Mouse (Mus musculus) adrenal gland, postnatal 36 days (tissue): ENCODE results near the gene Gria1. TPM values are rescaled to one million over a fixed set of nuclear protein-coding genes. Genes with fewer than 3 reads are reported as not detected.

Source experiments
- DNase-seq, 2 experiments: peaks; one replicate each; pipeline ENCODE4 v3.0.0; 2021; ENCODE audit warnings: mixed read lengths in 1 of 2
- total RNA-seq, 2 experiments: library from RNA; stranded (reverse); gene quantifications; 2 replicates each; pipeline ENCODE4 v1.2.3; 2021

The Gria1 gene
- total RNA-seq, 2 experiments from 2014 or later = 0.20 to 0.26 TPM

DNA sequence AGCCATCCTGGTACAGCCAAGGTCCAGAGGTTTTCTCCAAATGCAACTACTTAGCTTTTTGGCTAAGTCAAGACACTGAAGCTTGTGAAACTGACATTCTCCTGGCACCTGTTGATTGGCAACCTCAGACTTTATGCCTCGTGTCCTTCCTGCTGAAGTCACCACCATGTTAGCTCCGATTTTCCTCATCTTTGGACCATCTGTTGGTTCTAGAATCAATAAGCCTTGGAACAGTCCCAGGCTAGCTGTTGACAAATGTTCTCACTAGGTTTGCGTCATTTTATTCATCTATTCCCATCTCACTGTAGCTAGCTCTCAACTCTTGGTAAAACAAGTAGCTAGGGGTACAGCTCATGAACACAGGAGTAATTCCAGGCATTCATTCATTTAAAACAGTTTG lies 51.3 kb downstream of the Gria1 start:
- DNase-seq = no peak

DNA sequence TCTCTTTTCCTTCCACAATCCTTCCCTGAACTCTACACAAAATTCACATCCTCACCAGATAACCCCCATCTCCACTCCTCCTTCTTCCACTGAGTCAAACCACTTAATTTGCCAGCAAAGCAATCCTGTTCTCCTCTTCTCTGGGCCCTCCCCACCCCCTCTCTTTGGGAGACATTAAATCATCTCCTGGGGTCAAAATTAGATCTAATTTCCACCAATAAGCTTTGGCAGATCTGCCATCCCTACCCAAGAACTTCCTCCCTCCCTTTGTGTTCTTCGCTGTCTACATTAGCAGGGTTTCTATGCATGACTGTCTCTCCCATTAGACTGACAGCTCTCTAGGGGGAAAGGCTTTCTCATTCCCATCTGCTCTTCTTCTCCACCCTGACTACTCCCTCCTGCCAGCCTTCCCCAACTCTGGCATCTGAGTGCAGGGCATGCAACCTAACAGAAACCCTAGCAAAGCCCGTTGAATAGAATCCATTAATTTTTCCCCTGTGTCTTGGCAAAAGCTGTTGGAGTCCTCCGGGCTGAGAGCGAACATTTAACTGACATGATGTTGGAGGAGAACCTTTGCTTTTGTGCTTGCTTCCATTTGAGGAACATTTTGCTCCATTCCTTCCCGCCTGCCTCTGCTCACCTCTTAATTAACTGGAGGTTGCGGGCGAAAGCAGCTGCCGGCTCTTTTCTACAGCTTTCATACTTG lies 59.2 kb downstream of the Gria1 start:
- no peak for DNase-seq

DNA sequence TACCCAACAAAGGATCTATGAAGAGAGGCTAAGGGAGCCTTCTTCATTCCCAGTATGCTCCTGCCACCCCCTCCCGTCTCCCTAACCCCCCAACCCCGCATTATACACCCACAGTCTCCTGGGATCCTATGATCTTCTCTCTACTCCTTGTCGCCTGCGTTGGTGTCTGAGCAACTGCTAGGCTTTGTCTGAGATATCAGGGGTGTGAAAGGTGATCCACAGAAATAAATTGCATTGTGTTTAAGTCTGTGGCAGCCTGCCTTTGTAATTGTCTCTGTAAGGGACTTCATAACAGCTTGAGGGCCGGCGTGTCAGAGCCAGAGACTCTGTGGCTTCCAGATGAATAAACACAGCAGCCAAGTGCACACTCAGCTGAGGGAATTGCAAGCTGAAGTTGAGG lies 61.0 kb downstream of the Gria1 start:
- no peak for DNase-seq

DNA sequence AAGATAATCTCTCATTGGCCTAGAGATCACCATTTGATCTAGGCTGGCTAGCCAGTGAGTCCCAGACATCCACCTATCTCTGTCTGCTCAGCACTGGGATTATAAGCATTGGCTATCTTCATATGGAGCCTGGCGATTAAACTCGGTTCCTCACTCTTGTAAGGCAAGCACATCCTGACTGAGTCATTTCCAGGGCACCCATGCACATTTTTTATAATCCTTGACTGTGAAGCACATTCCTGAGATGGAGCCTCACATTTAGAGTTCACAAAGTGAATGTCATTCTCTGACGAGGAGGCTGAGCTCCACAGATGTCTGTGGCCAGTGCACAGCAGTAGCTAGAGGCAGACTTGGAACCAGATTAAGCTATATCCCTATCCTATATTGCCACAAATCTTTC lies 68.2 kb downstream of the Gria1 start:
- no peak for DNase-seq

DNA sequence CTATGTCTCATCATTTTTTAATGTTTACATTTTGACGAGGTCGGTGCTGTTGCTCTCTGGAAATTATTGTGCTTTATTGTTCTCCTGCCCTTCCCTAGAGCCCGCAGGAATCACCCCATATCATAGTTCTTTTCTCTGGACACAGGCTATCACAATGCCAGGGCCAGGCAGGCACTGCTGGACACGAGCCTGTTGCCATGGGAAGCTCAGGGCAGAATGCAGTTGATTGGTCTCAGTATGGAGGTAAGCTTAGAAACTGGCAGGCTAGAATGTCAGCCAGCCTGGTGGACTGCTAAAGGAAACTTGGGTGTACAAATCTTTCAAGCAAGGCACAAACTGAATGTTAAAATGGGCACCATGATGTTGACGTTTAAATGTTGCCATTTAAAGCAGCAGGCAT lies 78.3 kb downstream of the Gria1 start:
- DNase-seq = peak; percentile 51 to 58

DNA sequence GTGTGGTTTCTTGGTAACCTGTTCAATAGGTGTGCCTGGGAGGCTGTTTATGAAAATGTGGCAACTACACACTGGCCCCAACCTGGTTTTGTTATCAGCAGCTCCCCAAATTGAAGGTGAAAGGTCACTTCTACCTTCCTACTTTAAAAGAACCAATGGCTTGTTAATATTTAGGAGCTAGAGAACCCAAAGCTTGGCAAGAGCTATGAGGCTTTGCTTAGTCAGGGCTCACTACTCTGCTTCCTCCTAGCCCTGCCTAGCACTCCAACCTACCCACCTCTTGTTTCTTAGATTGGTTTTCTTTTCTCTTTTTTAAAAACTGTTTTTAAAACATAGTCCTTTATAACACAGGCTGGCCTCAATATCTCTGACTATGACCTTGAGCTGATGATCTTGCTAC lies 79.5 kb downstream of the Gria1 start:
- DNase-seq = no peak

DNA sequence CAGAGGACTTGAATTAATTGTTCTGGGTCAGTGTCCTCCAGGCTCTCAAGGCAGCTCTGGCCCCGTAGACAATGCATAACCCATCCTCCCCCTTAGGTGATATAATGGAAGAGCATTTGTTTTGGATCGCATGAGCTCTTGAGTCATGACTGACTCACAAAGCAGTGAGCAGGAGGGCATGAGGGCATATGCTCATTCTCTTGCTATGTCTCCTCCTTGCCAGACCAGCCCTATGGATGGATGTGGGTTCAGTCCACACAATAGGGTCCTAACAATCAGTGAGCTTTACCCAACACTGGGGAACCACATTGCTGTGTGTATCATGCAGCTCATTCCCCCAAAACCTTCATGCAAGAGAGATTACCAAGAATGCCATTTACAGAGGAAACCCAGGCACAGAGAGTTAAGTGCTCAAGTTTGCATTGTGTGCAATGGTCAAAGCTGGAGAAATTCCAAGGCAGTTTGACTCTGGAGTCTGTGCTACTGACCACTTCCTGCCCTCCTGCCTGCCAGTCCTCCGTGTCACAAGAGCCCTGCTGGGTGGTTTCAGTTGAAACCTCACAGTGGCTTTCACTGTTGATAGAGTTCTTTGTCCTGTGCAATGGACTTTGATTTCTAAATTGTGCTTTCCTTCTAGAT lies 80.2 kb downstream of the Gria1 start:
- DNase-seq = peak; percentile 19 to 34

DNA sequence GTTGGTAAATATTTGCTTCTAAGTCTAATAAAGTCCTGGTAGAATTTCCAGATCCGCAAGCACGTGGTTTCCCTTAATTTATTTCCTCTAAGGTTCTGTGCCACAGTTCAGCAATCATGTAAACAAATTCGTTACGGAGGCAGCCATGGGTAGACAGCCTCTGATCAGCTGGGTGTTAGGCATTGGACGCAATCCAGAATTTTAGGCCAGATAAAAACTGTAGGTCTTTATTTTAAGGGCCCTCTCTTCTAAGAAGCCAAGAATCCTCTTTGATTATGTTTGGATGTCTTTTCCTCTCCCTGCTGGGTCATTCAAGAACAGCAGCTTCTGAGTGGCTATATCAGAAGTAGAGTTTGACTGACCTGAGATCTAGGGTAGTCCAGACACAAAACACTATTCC lies 89.3 kb downstream of the Gria1 start:
- no peak for DNase-seq

DNA sequence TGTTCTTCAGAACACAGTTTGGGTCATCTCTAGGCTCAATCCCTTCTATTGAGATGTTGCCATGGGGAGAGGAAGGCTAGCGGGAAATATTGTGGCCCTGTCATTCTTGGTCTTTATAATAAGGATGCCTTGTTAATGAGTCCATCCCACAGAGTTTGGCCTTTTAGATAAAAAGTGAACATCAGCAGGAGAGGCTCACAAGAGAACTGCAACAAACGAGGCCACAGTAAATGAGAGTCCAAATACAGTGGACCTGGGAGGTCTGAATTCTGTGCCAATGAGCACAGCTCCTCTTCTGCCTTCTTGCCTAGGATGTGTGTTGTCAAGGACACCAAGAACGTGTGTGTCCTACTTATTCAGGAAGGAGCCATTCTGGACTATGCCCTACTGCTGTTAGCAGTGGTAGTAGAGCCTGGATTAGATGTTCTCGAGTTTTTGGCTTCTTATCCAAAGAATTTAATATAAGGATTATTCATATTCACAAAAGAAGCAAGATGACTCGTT lies 92.6 kb downstream of the Gria1 start:
- no peak for DNase-seq

DNA sequence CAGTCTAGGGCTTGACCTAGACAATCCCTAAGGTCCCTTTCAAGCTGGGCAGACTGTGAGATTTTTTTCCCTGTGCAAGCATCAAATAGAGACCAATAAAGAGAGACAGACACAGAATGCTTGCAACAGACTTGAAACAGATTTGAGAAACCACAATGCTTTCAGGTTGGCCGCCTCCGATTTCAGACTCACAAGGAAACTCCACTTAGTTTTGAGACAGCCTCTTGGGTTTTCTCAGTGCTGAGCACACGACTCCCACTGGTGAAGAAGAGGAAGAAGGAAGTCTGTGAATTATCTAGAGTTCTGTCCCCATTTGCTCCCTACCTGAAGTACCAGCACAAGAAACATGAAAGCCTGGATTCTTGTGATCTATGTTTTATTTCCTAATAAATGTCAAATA lies 94.5 kb downstream of the Gria1 start:
- DNase-seq = no peak

DNA sequence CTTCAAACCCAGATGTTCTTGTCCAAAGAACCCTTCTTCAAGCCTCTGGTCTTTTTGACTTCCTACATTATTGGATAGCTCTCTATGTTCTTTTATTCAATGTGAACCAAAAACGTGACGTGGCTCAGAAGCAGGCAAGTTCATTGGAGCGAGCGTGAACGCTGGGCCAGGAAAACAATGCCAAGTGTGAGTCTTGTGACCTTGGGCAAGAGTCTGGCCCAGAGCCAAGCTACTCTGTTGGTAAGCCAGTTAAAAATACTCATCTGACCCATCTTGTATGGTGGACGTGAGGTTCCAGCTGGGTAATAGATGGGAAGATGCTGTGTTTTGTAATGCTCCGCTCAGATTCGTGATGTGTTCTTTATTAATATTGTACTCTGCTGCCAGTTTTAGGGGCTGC lies 101.2 kb downstream of the Gria1 start:
- peak; percentile 73 to 74 for DNase-seq

DNA sequence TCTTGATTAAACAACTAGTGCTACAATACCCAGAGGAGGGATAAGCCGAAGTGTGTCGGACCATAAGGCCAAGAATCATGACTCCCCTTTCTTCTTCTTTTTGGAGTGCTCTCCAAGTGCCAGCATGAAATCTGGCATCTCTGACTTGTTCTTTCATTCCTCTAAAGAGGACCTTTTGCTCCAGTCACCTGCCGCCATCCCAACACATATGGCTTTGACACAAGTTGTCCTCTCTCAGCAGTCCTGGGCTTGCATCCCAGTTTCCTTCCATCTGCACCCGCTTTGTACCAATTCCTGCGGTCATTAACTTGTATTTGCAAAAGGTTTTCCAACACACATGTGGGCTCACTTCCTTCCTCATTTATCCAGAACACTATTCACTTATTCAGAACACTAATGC lies 103.2 kb downstream of the Gria1 start:
- DNase-seq = no peak

DNA sequence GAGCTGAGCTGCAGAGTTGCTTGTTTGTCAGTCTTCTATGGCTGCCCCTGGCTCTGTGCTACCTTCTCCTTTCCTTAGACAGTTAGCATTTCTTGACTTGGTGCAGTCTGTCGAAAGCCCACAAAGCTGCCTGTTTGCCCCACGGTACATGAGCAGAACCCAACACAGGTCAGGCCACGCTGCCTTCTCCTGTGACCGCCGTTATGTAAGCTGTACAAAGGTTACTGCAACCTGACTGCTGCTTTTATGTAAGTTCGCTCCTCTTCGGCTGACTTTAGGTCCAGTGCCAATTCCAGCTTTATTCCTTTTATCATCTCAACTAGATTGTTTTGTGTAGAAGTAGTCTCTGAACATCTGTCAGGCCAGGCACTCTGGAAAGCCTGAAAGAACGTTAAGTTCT lies 115.9 kb downstream of the Gria1 start:
- no peak for DNase-seq

DNA sequence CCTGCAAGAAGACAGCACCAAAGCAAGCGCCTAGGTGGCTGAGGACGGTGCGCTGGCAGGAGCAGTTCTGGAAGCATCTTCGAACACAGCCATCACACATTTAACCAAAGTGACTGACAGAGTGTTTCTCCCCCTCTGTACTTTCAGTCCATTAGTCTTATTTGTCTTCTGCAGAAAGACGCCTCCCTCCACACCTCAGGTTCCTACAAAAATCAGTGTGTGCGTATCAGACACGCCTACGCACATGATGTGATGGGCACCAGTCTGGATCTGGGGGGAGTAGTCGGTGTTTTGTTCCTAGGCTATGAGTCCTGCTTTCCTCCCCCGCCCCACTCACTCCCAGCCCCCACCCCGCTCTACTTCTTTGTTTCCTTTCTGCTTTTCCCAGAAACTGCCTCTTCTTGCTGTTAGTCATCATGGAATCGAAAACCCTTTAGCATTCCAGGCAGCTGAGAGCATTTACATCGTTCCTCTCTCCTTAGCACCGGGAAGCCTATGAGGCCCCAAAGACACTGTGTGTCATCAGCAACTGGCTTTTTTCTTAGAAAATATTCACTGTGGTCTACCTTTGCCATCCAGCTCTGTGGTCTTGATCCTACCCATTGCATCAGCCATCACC lies 129.1 kb downstream of the Gria1 start:
- DNase-seq = no peak

DNA sequence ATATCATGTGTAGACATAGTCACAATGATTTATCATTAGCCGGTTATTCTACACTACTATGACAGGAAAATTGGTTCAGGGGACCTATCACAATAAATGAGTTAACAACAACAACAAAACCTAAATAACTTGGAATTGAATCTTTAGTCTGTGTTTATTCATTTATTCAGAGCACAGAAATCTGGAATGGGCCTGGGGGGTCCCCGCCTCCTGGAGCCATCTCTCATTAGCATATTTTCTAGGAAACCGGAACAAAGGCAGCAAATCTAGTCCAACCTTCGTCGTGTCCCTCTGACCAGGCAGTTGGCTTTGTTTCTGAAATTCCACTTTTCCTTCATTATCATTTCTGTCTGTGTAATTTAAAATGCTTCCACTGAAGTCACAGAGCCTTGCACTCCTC lies 132.5 kb downstream of the Gria1 start:
- DNase-seq = no peak

DNA sequence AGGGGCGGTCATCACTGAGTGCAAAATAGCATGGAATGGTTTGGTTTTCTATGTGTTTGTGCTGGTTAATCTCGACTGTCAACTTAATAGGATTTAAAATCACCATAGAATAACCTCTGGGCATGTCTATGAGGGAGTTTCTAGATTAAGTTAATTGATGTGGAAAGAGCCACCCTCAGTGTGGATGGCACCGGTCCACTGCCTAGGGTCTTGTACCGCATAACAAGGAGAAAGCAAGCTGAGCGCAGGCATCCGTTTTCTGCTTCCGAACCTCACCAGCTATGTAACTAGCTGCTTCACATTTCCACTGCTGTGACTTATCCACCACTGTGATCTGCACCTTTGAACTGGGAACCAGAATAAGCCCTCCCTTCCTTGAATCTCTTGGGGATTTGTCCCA lies 134.0 kb downstream of the Gria1 start:
- DNase-seq = no peak

DNA sequence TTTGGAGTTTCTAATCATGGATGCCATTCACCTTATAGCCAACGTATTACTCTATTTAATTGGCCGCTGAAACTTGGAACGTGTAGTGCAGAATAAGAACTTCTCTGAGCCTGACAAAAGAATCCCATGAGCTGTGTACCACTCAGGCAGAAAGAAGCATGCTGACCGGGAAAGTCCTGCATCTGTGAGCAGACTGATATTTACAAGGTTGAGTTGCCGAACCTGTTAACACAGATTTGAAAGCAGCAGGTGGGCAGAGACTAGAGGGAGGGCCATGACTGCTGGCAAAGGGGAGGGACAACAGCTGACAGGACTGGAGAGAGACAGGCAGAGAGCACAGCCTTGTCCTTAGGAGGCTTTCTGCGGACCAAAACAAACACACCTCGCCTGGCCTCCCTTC lies 134.5 kb downstream of the Gria1 start:
- no peak for DNase-seq

DNA sequence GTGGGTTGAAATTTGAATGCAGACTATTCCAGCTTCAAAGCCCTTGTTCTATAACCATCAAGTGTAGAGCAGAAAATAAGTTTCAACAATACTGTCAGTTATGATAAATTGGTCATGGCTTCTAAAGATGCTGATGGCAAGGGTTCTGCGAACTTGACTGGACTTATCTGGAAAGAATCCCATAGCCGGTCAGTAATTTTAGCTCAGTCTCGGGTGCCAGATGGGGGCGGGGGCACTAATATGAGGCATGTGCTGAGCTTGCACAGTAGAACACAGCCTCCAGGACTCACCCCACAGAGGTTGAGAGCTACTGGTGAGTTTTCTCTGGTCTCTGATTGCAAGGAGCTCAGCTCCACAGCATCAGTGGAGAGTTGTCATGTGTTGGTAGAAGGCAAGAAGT lies 140.5 kb downstream of the Gria1 start:
- no peak for DNase-seq

DNA sequence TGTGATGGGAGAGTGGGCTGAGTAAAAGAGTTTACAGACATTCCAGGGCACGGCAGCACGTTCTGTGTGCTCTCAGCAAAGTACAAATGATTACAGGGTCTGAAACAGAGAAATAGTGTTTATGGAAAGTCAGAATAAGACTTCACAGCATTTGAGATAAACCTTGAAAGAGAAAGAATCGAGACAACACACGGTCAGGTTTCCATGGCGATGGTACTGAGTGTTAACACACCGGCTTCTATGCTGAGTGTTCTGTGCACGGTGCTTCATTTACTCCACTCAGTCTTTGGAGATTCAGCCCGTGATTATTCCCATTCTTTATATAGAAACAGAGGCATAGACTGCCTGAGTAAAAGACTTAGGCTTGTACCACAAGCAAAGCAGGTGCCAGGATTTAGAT lies 143.8 kb downstream of the Gria1 start:
- no peak for DNase-seq

DNA sequence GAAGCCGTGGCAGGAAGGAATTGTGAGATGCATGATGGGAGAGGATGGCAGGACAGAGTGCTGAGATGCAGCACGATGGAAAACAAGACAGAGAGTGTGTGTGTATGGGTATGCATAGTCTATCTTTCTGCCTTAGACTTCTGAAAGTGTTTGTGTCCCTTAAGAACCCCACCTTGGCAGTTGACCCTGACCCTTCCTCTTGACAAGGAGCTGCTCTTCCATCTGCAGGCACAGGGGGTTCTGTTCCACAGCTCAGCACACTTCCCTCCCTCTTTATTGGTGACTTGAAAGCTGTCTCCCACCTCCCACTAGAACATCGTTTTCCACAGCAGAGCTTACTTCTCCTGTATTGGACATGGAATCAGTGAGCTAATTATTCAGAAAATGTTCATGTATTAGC lies 148.2 kb downstream of the Gria1 start:
- no peak for DNase-seq

DNA sequence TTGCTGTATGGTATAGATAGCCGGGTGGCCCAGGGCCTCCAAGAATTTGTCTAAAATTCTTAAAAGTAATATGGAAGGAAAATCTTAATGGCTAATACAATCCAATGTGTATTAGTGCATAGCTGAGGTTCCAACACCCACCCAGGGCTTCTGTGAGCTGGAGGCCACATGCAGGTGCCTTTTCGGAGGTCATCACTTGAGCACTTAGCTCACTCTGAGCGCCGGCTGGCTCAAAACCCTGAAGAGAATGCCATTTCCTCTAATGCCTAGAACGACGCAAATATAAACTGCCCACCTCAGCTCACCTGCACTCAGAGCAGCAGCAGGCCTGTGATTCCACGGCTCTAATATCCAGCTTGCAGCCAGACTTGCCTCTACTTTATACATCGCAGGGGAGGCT lies 148.9 kb downstream of the Gria1 start:
- no peak for DNase-seq

DNA sequence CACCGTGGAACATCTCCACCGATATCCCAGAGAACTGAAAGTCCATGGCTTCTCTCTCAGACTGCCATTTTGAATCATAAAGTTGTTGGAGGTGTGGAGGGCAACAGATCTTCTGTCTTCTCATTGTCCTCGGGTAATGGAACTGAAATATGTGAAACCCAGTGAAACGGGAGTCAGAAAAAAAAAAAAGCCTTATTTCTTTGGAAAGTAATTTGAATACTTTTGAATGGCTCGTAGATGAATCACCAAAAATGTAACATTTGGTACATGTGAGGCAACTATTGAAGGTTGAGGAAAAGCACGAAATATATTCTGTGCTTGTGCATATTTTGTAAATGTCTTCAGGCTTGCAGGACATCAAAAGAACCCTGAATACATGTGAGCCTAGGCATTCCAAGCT lies 151.7 kb downstream of the Gria1 start:
- no peak for DNase-seq

DNA sequence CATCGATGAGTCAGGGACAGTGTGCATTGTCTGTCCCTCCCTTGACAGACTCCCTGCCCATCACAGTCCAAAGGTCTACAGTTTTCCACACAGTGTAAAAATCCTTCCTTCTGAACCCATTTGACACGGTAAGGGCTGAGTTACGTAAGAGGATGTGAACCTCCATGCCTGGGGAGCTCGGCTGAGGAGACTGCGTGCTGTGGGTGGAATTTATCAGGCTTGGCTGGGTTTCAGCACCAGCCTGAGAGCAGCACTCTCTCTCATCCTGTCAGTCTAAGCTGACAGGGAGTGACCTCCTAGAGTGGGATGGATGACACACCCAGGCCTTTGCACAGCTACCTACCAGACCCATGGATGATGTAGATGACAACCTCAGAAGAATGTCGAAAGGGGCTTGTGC lies 158.9 kb downstream of the Gria1 start:
- DNase-seq = no peak

DNA sequence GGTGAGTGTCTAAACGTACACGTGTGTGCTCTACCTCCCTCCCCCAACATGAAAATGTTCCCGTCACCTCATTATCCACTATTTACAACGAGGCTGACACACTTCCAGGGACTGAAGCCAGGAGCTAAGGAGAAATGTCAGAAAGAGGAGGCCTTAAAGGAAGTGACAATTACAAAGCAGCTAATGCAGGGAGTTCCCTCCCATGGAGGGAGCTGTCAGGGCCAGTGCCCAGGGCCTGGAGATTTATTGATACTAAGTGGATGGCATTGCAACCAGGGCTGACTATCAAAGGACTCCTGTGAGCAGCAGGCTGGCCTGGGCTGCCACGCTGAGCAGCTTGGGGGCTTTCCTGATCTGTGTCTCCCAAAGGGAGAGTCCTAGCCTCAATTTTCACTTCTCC lies 163.0 kb downstream of the Gria1 start:
- peak; percentile 5 to 8 for DNase-seq
